Mouse (Mus musculus) frontal cortex, postnatal 36 days (tissue): ENCODE measurements around the gene Col1a2.

Experiments used
- DNase-seq, 2 experiments: peaks; one replicate each; pipeline ENCODE4 v3.0.0; 2022; ENCODE audit warnings: low spot score in 2 of 2

Gene Col1a2

DNA sequence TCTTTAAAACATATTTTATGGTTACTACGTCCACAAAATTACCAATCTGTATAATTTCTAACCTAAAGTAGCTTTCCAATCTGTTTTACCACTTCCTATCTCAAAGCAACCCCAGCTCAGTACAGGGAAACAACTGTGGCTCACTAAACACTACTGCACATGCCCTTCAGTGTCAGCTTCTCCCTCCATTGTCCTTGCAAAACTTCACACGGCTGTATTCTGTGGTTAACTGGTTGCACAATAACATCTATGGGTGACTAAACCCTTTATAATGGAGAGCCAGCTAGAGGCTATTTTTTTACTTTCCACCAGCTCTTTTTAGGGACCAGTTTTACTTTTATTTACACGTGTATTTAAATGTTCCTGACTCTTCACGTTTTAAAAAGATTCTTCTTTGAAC is 83.3 kb downstream of the Col1a2 start:
- no peak for DNase-seq

DNA sequence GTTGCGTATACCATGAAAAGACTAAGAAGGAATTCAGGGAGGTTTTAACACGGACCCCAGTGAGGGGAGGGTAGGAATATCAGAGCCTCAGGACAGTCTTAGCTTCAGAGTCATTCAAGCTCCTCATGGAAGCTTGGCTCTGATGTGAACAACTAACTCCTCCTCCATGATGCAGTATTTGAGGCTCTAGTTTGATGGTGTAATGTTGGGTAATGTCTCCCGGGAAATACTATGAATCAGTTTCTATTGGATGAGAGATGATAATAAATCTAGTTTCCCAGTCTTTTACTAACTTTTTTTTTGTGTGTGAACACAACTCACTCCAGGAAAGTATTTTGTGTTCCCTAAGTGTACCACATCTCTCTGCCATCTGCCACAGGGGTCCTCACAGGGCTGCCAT is 84.1 kb downstream of the Col1a2 start:
- no peak for DNase-seq

DNA sequence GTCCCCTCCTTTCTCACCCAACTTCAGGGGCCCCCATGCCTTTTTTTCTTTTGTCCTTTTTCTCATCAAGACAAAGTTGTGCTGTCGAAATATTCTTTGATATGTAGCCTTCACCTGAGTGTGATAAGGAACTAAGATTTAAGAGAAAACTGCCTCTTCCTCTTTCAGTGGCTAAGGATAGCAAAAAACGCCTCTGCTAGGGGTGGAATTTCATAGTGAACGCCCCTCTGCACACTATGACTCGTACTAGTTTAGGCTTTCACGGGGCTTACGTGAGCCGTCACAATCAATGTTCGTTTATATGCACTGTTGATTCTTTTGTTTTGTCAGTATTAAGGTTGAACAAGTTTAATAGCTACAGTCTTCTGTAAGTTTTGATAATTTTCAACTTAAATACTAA is 85.5 kb downstream of the Col1a2 start:
- DNase-seq: no peak
